Mouse (Mus musculus): ENCODE measurements at regions not wholly inside any gene's neighbourhood (a gene's known extent, or its start where the extent isn't known, plus 50 kb on each side); places are given as distances from the start of the nearest gene placed in this dataset.

DNA sequence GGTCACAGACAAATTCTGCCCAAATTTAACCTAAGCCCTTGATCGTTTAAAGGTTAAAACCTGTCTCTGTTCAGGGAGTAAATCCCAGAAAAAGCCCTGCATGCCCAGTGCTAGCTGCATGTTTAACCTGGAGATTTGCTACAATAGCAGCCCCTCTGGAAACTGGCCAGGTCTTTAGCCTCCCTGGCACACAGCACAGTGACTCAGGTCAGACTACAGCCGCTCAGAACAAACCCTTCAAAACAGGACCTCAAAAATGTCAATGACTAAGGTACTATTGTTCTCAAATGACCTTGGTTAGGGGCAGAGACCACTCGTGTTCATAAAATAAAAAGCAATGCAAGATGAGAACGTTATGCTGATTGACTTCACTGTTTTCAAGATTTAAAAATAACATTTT lies 101.8 kb upstream of the Ccn2 start:
- DNase-seq (ENCODE audit: low spot score): peak; percentile 54

DNA sequence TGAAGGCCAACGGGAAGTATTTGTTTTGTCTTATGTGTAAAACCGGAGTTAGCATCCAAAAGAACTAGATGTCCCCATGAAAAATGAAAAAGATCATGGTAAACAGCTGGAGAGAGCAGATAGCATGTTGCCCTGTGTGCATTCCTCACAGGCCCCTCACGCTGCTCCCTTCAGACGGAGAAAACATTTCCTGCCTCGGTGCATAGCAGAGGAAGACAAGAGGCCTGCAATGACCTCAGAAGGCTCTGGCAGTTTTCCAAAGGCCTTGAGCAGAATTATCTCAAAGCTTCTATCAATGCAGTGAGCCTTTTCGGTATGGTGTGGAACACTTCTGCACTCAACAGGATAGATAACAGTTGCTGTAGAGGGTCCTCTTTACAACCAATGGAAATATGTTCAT lies 101.3 kb upstream of the Ccn2 start:
- peak; percentile 80 for DNase-seq (ENCODE audit: low spot score)

DNA sequence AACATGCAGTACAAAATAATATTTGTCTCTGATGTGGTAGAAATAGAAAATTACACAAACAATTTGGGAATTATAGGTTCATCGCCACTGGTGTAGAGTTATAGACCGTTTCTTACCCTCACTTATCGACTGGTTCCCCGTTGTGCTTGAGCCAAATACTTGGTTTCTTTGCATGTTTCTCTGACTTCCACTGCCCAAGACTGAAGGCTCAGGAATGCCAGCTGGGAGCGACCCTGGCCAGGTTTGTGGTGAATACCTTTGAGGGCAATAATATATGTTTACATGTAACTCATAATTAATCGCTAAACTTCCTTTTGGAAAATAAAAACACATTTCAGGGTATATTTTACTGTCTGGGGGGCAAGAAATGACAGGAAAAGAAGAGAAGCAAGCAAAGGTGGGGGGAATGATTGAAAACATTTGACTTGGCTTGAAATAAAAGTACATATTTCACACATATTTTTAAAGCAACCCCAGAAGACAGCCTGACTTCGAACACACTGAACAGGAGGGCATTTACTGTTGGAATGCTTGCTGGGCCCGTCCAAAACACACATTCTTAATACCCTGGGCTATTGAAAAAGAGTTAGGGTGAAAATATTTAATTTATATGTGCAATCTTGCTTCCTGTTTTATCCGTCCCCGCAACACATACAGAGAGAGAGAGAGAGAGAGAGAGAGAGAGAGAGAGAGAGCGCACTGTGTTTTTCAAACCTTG lies 75.3 kb upstream of the Ccn2 start:
- DNase-seq (ENCODE audit: low spot score): no peak

DNA sequence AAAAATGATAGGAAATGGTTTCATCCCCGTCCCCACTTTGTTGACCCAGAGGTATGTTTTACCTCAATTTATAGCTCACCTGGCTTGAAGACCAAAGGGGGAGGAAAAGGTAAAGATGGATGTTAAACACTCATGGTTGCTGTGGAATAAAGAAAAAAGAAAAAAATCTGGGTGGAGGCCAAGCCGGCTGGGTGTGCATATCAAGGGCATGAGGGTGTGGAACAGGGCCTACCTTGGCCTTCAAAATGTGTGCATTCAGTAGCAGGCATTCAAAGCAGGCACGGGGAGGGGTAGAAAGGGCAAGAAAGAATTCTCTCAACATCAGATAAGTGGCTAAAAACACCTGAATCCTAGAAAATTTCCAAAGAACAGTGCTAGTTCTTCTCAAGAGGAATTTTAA lies 74.7 kb upstream of the Ccn2 start:
- no peak for DNase-seq (ENCODE audit: low spot score)

DNA sequence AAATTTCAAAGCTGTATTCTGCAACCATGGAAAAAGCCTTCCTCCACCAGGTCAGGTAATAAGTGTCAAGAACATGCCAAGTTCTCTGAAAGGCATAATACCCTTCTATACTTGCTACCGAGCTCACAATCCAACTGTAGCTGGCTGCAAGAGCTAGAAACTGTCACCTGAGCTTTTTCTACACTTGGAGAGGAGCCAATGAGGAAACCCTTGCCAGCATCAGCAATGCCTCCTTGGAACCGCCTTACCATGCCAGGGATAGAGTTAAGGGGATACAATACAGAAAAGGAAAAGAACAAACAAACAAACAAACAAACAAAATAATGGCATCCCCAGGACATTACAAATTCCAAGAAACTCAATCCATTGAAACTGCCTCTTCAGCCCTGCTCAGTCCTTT lies 62.5 kb upstream of the Ccn2 start:
- DNase-seq (ENCODE audit: low spot score): no peak

DNA sequence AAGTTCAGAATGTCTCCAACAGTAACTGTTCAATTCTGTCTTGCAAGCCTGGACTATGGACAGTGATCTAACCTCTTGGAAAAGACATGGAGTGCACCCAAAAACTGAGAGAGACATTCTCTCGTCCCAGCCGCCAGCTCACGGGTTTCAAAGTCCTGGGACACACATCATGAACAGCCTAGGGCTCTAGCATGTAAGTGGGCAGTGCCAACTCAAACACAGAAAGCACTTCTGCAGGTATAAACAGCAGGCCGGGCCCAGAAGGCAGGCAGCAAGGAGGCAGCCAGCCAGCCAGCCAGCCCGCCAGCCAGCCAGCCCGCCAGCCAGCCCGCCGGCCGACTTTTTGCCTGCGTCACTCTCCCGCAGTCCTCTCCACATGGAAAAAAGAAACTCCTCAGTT lies 60.3 kb upstream of the Ccn2 start:
- peak; percentile 4 for DNase-seq (ENCODE audit: low spot score)

DNA sequence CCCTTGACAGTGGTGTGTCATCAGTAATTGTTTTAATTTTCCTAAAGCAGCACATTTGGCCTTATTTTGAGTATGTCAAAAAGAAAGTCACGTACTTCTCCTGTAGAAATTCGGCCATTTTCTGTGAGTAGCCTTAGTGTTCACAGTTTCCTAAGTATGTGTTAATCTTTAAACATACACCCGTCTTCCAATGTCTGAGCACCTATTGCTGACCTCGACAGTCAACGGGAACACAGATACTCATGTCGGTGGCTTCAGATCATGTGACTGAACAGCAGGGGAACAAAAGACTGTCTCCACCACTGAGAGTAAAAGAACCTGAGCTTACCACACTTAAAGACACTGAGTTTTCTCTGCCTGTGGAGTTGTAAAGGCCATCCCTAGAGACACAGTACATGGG lies 59.8 kb upstream of the Ccn2 start:
- no peak for DNase-seq (ENCODE audit: low spot score)

DNA sequence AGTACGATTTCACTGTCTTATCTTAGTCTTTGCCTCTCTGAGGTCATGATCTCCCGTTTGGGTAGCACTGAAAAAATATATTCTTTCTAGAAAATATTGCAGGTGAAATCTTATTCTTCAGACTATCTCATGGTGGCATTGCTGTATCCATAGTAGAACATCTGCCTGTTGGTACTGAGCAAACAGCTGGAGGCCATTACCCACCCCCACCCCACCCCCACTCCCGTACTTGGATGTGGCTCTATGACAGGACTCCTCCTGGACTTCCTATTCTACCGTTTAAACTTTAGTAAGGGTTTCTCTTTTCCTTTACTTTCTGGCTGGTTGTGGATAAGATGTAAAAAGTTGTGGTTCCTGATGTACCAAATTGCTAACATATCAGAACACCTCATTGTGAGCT lies 53.3 kb upstream of the Ccn2 start:
- no peak for DNase-seq (ENCODE audit: low spot score)

All from heart, adult 8-10 months (tissue).